Mouse (Mus musculus) C2C12 (cell line): ENCODE results near the gene Elmo3. TPM values are rescaled to one million over a fixed set of nuclear protein-coding genes. Genes with fewer than 3 reads are reported as not detected.

Source experiments
- H3K27me3 ChIP-seq: one replicate; pipeline ENCODE4 v1.6.1; 2011; ENCODE audit not compliant: control insufficient read depth, insufficient read depth, insufficient read length
- H3K36me3 ChIP-seq: one replicate; pipeline ENCODE4 v1.6.1; 2011; ENCODE audit not compliant: control insufficient read depth, insufficient read depth
- H3K4me3 ChIP-seq: one replicate; pipeline ENCODE4 v1.5.1; 2011; ENCODE audit warnings: mild to moderate bottlenecking, control low read depth; ENCODE audit not compliant: poor library complexity, insufficient read depth, severe bottlenecking
- H3K79me2 ChIP-seq: one replicate; pipeline ENCODE4 v1.6.1; 2011; ENCODE audit not compliant: control insufficient read depth, insufficient read depth
- H3K79me3 ChIP-seq: one replicate; pipeline ENCODE4 v1.6.1; 2011; ENCODE audit warnings: low read depth, control low read depth
- H3ac ChIP-seq: one replicate; pipeline ENCODE3; 2011; ENCODE audit warnings: low read depth; ENCODE audit not compliant: control insufficient read depth, insufficient read length
- CEBPB ChIP-seq: IDR thresholded peaks from one replicate; pipeline ENCODE4 v1.6.1; 2011; ENCODE audit warnings: low read depth, mild to moderate bottlenecking, control low read depth, moderate library complexity
- CTCF ChIP-seq: IDR thresholded peaks from one replicate; pipeline ENCODE4 v1.5.1; 2011; ENCODE audit not compliant: control insufficient read depth, insufficient read depth, insufficient read length
- FOSL1 ChIP-seq: IDR thresholded peaks from one replicate; pipeline ENCODE4 v1.8.0; 2011; ENCODE audit warnings: mild to moderate bottlenecking, low read length; ENCODE audit not compliant: poor library complexity, insufficient read depth, severe bottlenecking
- MAX ChIP-seq: IDR thresholded peaks from one replicate; pipeline ENCODE4 v1.6.1; 2011; ENCODE audit warnings: mild to moderate bottlenecking, control low read depth
- MYOD1 ChIP-seq: IDR thresholded peaks from one replicate; pipeline ENCODE4 v1.6.1; 2011; ENCODE audit warnings: low read depth; ENCODE audit not compliant: control insufficient read depth, insufficient read length
- MYOG ChIP-seq: IDR thresholded peaks from one replicate; pipeline ENCODE4 v1.6.1; 2011; ENCODE audit not compliant: control insufficient read depth, insufficient read length; ENCODE audit errors: extremely low read depth
- USF1 ChIP-seq: IDR thresholded peaks from one replicate; pipeline ENCODE4 v1.6.1; 2011; ENCODE audit warnings: low read depth, mild to moderate bottlenecking, control low read depth, moderate library complexity
- polyA plus RNA-seq: library from polyadenylated mRNA; unstranded; fragments of >200 nt; fragmentation: generic; extraction: Trizol; gene quantifications from one replicate; pipeline ENCODE4 v1.2.1, GENCODE M21; 2012; ENCODE audit warnings: missing spikeins

Elmo3 gene
- polyA plus RNA-seq, 1 experiment = 0.50 TPM

DNA sequence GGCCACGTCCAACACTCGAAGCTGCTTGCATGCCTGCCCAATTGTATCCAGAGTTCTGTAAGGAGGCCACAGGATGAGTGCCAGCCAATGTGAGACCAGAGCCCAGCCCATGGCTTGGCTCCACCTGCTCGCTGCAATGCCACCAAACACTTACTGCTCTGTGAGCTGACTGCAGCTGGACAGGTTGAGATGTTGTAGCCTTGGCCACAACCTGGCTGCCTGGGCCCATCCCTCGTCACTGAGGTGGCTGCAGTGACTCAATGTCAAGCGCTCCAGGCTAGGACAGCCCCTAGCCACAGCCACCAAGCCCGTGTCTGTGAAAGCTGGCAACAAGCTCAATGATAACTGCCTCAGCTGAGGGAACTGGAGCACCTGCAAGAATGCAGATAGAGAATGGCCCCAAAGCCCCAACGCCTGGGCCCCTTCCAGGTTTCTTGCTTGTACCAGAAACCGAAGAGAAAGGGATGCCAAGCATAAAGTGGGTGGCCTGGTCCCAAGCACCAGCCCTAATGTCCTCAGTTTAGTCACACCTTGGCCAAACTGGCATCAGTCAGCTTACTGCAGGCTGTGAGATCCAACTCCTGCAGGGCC, 7.6 kb downstream of the Elmo3 start:
- peaks cover 48% of the 10 kb centered on the region for H3K36me3 ChIP-seq
- H3K79me3 ChIP-seq = no peaks in the 10 kb centered on the region

DNA sequence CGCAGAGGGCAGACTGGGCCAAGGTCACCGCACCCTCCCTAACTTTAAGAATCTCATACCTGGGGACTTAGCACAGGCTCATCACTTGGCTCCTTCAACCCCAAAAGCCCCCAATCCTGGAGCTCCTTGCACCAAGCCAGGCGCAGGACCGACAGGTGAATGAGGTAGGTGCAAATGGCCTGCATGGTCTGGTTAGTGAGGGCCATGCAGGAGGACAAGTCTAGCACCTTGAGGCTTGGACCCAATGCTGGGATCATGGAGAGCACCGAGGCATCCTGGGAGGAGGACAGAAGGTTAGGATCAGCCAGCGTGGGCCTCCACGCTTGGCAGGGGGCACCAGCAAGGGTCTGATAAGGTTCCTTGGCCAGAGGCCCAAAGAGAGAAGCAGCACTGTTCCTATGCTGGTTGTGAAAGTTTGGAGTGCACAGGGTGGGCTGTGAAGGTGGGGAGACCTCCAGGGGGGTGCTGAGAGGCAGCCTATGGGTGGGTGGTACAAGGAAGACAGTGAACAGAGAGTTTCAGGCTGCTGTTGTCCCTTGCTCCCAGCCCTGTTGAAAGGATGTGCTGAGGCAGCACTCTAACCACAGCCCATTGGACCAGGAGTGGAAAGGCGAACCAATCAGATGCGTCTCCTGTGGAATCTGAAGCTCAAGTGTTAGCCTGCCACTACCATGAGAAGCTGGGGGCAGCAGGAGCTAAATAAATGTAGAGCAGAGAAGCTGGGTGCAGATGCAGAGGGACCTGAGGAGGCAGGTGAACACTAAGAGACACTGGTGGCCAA, 8.4 kb downstream of the Elmo3 start:
- TF ChIP-seq MYOD1 = no peak
- no peak for TF ChIP-seq CEBPB
- TF ChIP-seq FOSL1 = no peak
- no peak for TF ChIP-seq CTCF
- no peak for TF ChIP-seq USF1
- TF ChIP-seq MYOG = no peak
- no peak for TF ChIP-seq MAX
- H3K36me3 ChIP-seq = peaks cover 43% of the 10 kb centered on the region

More for the DNA sequence above, 7.6 kb downstream of the Elmo3 start:
- H3K79me2 ChIP-seq = no peaks in the 10 kb centered on the region
- no peak overlapping the region for H3K4me3 ChIP-seq
- H3ac ChIP-seq = no peak overlapping the region
- no peaks in the 10 kb centered on the region for H3K27me3 ChIP-seq
- TF ChIP-seq USF1 (no peak), MAX (no peak), FOSL1 (no peak), CEBPB (no peak), MYOG (no peak), MYOD1 (no peak), CTCF (no peak)

DNA sequence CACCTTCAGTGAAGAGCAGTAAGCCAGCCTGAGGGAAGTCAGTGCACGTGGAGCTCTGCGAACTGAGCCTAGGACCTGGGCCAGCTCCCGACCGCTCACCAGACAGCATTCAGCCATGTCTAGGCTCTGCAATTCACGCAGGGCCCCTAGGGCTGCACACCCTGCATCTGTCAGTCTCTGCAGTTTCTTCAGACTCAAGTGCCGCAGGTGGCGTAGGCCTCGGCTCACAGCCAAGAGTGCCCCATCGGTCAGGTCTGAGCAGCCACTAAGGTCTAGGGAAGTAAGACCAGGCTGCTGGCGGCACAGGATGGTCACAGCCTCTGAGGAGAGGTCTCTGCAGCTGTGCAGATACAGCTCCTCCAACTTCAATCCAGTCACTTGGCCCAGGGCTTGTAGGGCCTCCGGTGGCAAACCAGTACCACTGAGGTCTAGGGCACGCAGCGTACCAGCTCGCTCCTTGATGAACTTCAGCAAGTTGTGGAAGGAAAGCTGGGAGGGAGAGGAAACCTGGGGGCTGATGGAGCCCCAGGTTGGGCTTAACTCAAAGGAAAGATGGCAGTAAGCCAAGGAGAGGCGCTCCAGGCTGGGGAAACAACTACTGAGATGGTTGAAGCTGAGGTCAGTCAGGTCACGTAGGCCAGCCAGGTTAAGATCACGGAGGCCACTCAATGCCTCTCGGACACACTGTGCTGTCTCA, 9.8 kb downstream of the Elmo3 start:
- Histone ChIP-seq H3ac (no peak overlapping the region), H3K4me3 (no peak overlapping the region), H3K27me3 (no peaks in the 10 kb centered on the region), H3K36me3 (peaks cover 39% of the 10 kb centered on the region), H3K79me3 (no peaks in the 10 kb centered on the region), H3K79me2 (no peaks in the 10 kb centered on the region)
- TF ChIP-seq FOSL1 (no peak), USF1 (no peak), MYOG (no peak)

More for the DNA sequence above, 8.4 kb downstream of the Elmo3 start:
- H3K4me3 ChIP-seq = no peak overlapping the region
- H3K79me3 ChIP-seq = no peaks in the 10 kb centered on the region
- no peaks in the 10 kb centered on the region for H3K27me3 ChIP-seq
- H3K79me2 ChIP-seq = no peaks in the 10 kb centered on the region
- H3ac ChIP-seq = no peak overlapping the region

DNA sequence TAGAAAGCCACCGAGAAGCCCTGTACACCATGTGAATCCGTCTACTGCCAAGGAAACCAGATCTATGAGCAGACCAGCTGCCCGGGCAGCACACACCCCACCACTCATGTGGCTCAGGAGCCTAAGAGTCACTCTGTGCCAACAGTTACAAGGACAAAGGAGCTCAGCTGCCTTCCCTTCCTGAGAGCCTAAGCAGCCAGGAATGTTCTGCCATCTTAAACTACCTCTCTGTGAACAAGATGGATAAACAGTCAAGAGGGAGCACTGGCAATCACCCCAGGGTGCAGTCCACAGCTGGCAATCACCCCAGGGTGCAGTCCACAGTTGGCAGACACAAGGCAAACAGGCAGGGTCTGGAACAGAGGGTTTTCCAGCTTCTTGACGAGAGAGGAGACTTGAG, 12.5 kb downstream of the Elmo3 start:
- H3K27me3 ChIP-seq = no peaks in the 10 kb centered on the region
- no peak overlapping the region for H3K4me3 ChIP-seq
- no peak overlapping the region for H3ac ChIP-seq
- H3K79me2 ChIP-seq = no peaks in the 10 kb centered on the region
- TF ChIP-seq FOSL1 (no peak), MYOG (no peak), MYOD1 (no peak), CEBPB (no peak), USF1 (no peak), CTCF (no peak), MAX (no peak)
- peaks cover 37% of the 10 kb centered on the region for H3K36me3 ChIP-seq
- H3K79me3 ChIP-seq = no peaks in the 10 kb centered on the region

DNA sequence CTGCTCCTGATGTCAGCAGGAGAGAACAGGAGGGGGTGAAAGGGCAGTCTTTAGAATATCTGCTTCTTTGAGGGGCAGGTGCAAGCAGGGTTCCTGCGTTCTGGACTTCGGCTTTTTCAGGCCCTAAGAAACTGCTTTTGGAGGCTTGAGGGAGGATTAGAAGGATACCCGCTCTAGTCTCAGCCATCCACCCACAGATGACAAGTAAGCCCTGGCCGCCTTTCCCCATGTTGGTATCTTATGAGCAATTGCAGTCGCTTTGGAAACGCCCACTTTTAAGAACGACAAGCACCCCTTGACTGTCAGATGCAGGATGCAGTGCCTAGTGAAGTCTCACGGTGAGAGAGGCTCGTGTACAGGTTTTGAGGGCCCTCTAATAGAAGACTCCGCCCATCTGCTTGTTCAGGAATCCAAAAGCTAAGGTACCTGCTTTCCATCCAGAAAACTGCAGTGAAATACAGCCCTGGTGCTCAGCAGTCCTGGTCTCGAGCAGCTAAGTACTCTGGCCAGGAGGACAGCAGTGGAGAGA, 13.3 kb downstream of the Elmo3 start:
- Histone ChIP-seq H3K4me3 (no peak overlapping the region), H3ac (no peak overlapping the region), H3K79me2 (no peaks in the 10 kb centered on the region), H3K79me3 (no peaks in the 10 kb centered on the region), H3K27me3 (no peaks in the 10 kb centered on the region), H3K36me3 (peaks cover 45% of the 10 kb centered on the region)
- TF ChIP-seq USF1 (no peak), FOSL1 (no peak)
